Mouse (Mus musculus): ENCODE data around the gene Bnc2. TPM values are rescaled to one million over a fixed set of nuclear protein-coding genes. Genes with fewer than 3 reads are reported as not detected.

Gene Bnc2
- polyA plus RNA-seq, 1 experiment: 20.1 TPM

GRCm38 (mm10) chr4:84580260-84580952, 94.7 kb downstream of the Bnc2 start:
- 56% methylated on average over 6 of the region's 6 CpGs for WGBS
- Histone ChIP-seq H3K36me3 (ENCODE audit: control insufficient read depth, insufficient read depth, low read length) (no peaks in the 10 kb centered on the region), H3K4me3 (ENCODE audit: insufficient read depth, low read depth, low read length) (no peak overlapping the region), H3K27ac (ENCODE audit: insufficient read depth, low read depth, low read length) (no peak overlapping the region), H3K4me1 (ENCODE audit: control insufficient read depth, insufficient read depth, low read length) (no peaks in the 10 kb centered on the region; the same call in 1 of the 2 replicates), H3K27me3 (replicated peaks; ENCODE audit: control insufficient read depth, insufficient read depth, low read length) (no peaks in the 10 kb centered on the region)
- TF ChIP-seq CTCF (conservative IDR thresholded peaks at IDR 0.05; ENCODE audit: insufficient read depth, insufficient read length, low read depth, low read length) (no peak), POLR2A (IDR thresholded peaks at IDR 0.05; ENCODE audit: low read depth, low read length) (no peak)
- no peak for DNase-seq

- H3K4me1 ChIP-seq (ENCODE audit: control insufficient read depth, insufficient read depth, low read length): no peaks in the 10 kb centered on the region; the same call in 1 of the 2 replicates
- no peaks in the 10 kb centered on the region for H3K27me3 ChIP-seq (replicated peaks; ENCODE audit: control insufficient read depth, insufficient read depth, low read length)
- no peak overlapping the region for H3K4me3 ChIP-seq (ENCODE audit: insufficient read depth, low read depth, low read length)
- H3K27ac ChIP-seq (ENCODE audit: insufficient read depth, low read depth, low read length): no peak overlapping the region
- 92% methylated on average over 1 of the region's 1 CpGs for WGBS
- DNase-seq: no peak
- no peak for TF ChIP-seq CTCF (conservative IDR thresholded peaks at IDR 0.05; ENCODE audit: insufficient read depth, insufficient read length, low read depth, low read length)
- TF ChIP-seq POLR2A (IDR thresholded peaks at IDR 0.05; ENCODE audit: low read depth, low read length): no peak
- no peaks in the 10 kb centered on the region for H3K36me3 ChIP-seq (ENCODE audit: control insufficient read depth, insufficient read depth, low read length)
Observed at GRCm38 (mm10) chr4:84578296-84578695, 96.8 kb downstream of the Bnc2 start.

GRCm38 (mm10) chr4:84566123-84566522, 109.0 kb downstream of the Bnc2 start:
- H3K4me1 ChIP-seq (ENCODE audit: control insufficient read depth, insufficient read depth, low read length): no peaks in the 10 kb centered on the region
- H3K27ac ChIP-seq (ENCODE audit: insufficient read depth, low read depth, low read length): no peak overlapping the region
- DNase-seq: no peak
- no peak for TF ChIP-seq CTCF (conservative IDR thresholded peaks at IDR 0.05; ENCODE audit: insufficient read depth, insufficient read length, low read depth, low read length)
- TF ChIP-seq POLR2A (IDR thresholded peaks at IDR 0.05; ENCODE audit: low read depth, low read length): no peak
- H3K4me3 ChIP-seq (ENCODE audit: insufficient read depth, low read depth, low read length): no peak overlapping the region
- no peaks in the 10 kb centered on the region for H3K27me3 ChIP-seq (replicated peaks; ENCODE audit: control insufficient read depth, insufficient read depth, low read length)
- no peaks in the 10 kb centered on the region for H3K36me3 ChIP-seq (ENCODE audit: control insufficient read depth, insufficient read depth, low read length)
- 64% methylated on average over 8 of the region's 8 CpGs for WGBS

GRCm38 (mm10) chr4:84545204-84545871, 129.7 kb downstream of the Bnc2 start:
- WGBS: under 1% methylated on average over 60 of the region's 62 CpGs
- Histone ChIP-seq H3K27me3 (replicated peaks; ENCODE audit: control insufficient read depth, insufficient read depth, low read length) (no peaks in the 10 kb centered on the region), H3K4me1 (ENCODE audit: control insufficient read depth, insufficient read depth, low read length) (no peaks in the 10 kb centered on the region; the same call in 1 of the 2 replicates), H3K4me3 (ENCODE audit: insufficient read depth, low read depth, low read length) (peak overlapping the region; percentile 93), H3K27ac (ENCODE audit: insufficient read depth, low read depth, low read length) (peak overlapping the region; percentile 99), H3K36me3 (ENCODE audit: control insufficient read depth, insufficient read depth, low read length) (no peaks in the 10 kb centered on the region)
- DNase-seq: peak; percentile 86
- TF ChIP-seq POLR2A (IDR thresholded peaks at IDR 0.05; ENCODE audit: low read depth, low read length) (peak; percentile 46), CTCF (conservative IDR thresholded peaks at IDR 0.05; ENCODE audit: insufficient read depth, insufficient read length, low read depth, low read length) (no peak)

- TF ChIP-seq POLR2A (IDR thresholded peaks at IDR 0.05; ENCODE audit: low read depth, low read length) (no peak), CTCF (conservative IDR thresholded peaks at IDR 0.05; ENCODE audit: insufficient read depth, insufficient read length, low read depth, low read length) (no peak)
- Histone ChIP-seq H3K4me3 (ENCODE audit: insufficient read depth, low read depth, low read length) (no peak overlapping the region; the same call in 1 of the 2 replicates), H3K36me3 (ENCODE audit: control insufficient read depth, insufficient read depth, low read length) (no peaks in the 10 kb centered on the region), H3K4me1 (ENCODE audit: control insufficient read depth, insufficient read depth, low read length) (no peaks in the 10 kb centered on the region; the same call in 1 of the 2 replicates), H3K27me3 (replicated peaks; ENCODE audit: control insufficient read depth, insufficient read depth, low read length) (no peaks in the 10 kb centered on the region), H3K27ac (ENCODE audit: insufficient read depth, low read depth, low read length) (peak overlapping the region; percentile 46; the same call in 1 of the 2 replicates)
- DNase-seq: no peak
- WGBS: 61% methylated on average over 2 of the region's 2 CpGs
Observed at GRCm38 (mm10) chr4:84544646-84545045, 130.4 kb downstream of the Bnc2 start.

- Histone ChIP-seq H3K27me3 (replicated peaks; ENCODE audit: control insufficient read depth, insufficient read depth, low read length) (no peaks in the 10 kb centered on the region), H3K27ac (ENCODE audit: insufficient read depth, low read depth, low read length) (peak overlapping the region; percentile 9; the same call in 1 of the 2 replicates), H3K4me3 (ENCODE audit: insufficient read depth, low read depth, low read length) (no peak overlapping the region), H3K36me3 (ENCODE audit: control insufficient read depth, insufficient read depth, low read length) (no peaks in the 10 kb centered on the region), H3K4me1 (ENCODE audit: control insufficient read depth, insufficient read depth, low read length) (no peaks in the 10 kb centered on the region; the same call in 1 of the 2 replicates)
- no peak for TF ChIP-seq POLR2A (IDR thresholded peaks at IDR 0.05; ENCODE audit: low read depth, low read length)
- no peak for TF ChIP-seq CTCF (conservative IDR thresholded peaks at IDR 0.05; ENCODE audit: insufficient read depth, insufficient read length, low read depth, low read length)
- peak; percentile 29 for DNase-seq
- 71% methylated on average over 6 of the region's 6 CpGs for WGBS
Observed at GRCm38 (mm10) chr4:84540531-84540930, 134.5 kb downstream of the Bnc2 start.

GRCm38 (mm10) chr4:84539396-84539795, 135.7 kb downstream of the Bnc2 start:
- H3K4me3 ChIP-seq (ENCODE audit: insufficient read depth, low read depth, low read length): no peak overlapping the region
- H3K36me3 ChIP-seq (ENCODE audit: control insufficient read depth, insufficient read depth, low read length): no peaks in the 10 kb centered on the region
- no peak overlapping the region for H3K27ac ChIP-seq (ENCODE audit: insufficient read depth, low read depth, low read length)
- WGBS: 64% methylated on average over 8 of the region's 8 CpGs
- no peak for TF ChIP-seq POLR2A (IDR thresholded peaks at IDR 0.05; ENCODE audit: low read depth, low read length)
- no peak for TF ChIP-seq CTCF (conservative IDR thresholded peaks at IDR 0.05; ENCODE audit: insufficient read depth, insufficient read length, low read depth, low read length)
- DNase-seq: peak; percentile 64
- no peaks in the 10 kb centered on the region; the same call in 1 of the 2 replicates for H3K4me1 ChIP-seq (ENCODE audit: control insufficient read depth, insufficient read depth, low read length)
- no peaks in the 10 kb centered on the region for H3K27me3 ChIP-seq (replicated peaks; ENCODE audit: control insufficient read depth, insufficient read depth, low read length)
